Mouse (Mus musculus) thymus, postnatal 4 days (tissue): Measurements from ENCODE around the gene Cipc.

Experiments used
- DNase-seq: peaks from one replicate; pipeline ENCODE4 v3.0.0; 2021

Gene Cipc

GRCm38 (mm10) chr12:86994166-86994565 lies 47.3 kb downstream of the Cipc start:
- DNase-seq, result no peak

DNA sequence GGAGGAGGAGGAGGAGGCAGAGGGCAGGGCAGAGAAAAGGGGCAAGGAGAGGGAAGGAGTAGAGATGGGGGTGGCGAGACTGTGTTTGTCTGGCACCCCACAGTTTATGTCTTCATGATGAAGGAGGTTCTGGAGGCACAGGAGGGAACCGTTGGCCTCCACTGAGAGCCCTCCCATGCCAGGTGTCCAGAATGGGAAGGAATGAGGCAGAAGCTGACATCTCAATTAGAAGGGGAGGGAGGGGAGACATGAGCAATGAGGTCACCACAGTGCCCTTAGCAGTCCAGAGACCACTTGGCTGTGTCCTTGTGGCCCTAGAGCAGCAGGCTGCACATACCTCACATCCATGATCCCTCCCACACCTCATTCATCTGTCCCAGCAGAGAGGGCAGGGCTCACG lies 47.9 kb downstream of the Cipc start:
- no peak for DNase-seq

GRCm38 (mm10) chr12:86995931-86996330 lies 49.1 kb downstream of the Cipc start:
- no peak for DNase-seq

GRCm38 (mm10) chr12:86998699-86999098 lies 51.9 kb downstream of the Cipc start:
- DNase-seq, result no peak

DNA sequence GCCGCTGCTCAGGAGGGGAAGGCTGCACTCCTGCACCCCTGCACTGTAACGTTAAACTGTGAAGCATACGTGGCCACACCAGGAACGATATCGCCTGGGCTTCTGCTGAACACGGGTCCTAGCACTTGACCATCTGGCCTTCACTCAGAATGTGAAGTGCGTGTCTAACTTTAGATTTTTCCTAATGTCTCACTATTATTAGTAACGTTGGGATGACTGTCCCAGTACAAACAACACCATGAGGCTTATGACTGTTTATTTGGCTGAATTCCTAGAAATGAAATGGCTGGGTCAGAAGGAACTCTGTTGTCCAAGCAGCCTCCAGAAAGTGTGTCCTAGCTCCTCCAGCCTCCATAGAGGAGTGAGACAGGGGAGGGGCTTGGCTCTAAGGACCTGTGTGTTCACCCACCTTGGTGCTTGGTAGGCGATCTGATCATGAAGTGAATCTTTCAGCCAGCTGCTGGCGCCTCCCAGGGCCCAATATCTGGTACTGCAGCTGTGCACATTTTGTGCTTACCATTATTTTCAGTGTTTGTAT lies 52.5 kb downstream of the Cipc start:
- no peak for DNase-seq

GRCm38 (mm10) chr12:87000151-87000839 lies 53.5 kb downstream of the Cipc start:
- no peak for DNase-seq

GRCm38 (mm10) chr12:87000840-87001176 lies 54.0 kb downstream of the Cipc start:
- DNase-seq, result no peak

DNA sequence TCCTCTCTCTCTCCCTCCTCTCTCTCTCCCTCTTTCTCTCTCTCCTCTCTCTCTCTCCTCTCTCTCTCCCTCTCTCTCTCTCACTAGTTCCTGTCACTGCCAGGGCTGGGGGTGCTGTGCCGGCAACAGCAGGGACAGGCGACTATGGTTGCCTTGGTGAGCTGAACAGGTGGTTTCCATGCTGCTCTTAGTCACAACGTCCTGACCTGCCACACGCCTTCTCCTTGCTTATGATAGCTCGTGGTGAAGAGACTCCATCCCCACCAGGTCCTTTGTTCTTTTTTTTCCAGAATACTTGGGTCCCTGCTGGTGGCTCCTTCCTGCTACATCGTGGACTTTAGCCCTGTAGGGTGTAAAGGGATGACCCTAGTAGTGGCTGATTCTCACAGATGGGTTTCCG lies 55.4 kb downstream of the Cipc start:
- DNase-seq, result no peak

GRCm38 (mm10) chr12:87002815-87003214 lies 56.0 kb downstream of the Cipc start:
- DNase-seq, result no peak

GRCm38 (mm10) chr12:87003606-87004005 lies 56.8 kb downstream of the Cipc start:
- DNase-seq, result no peak

GRCm38 (mm10) chr12:87004596-87004995 lies 57.8 kb downstream of the Cipc start:
- DNase-seq, result no peak
